Mouse (Mus musculus) kidney, postnatal 0 days (tissue): ENCODE measurements around the gene Keg1. TPM values are rescaled to one million over a fixed set of nuclear protein-coding genes. Genes with fewer than 3 reads are reported as not detected.
"Not testable (repeated sequence)": the region's sequence is repeated elsewhere in the genome, so short reads cannot be mapped to it uniquely, and the experiment has no call there.

ENCODE experiments used
- ATAC-seq: fragments of 200-750 bp; cut with Nextera tagmentation; replicated peaks from 2 replicates; pipeline ENCODE4 v1.8.0; 2017; ENCODE audit warnings: low read depth, moderate number of reproducible peaks, moderate TSS enrichment, moderate library complexity; ENCODE audit not compliant: low FRiP score
- DNase-seq: peaks from one replicate; pipeline ENCODE4 v3.0.0-alpha.2; 2016; ENCODE audit warnings: low spot score
- H3K27ac ChIP-seq: fragments of 300-500 bp; sonication (generic); 2 replicates; pipeline ENCODE4 v1.5.1; 2014; ENCODE audit warnings: mild to moderate bottlenecking
- H3K27me3 ChIP-seq: fragments of 300-500 bp; sonication (generic); 2 replicates; pipeline ENCODE4 v1.6.1; 2014; ENCODE audit warnings: low read length, mixed read lengths; ENCODE audit not compliant: insufficient read depth
- H3K36me3 ChIP-seq: fragments of 300-500 bp; sonication (generic); 2 replicates; pipeline ENCODE4 v1.6.1; 2014; ENCODE audit warnings: low read length, mixed read lengths; ENCODE audit not compliant: insufficient read depth
- H3K4me1 ChIP-seq: fragments of 300-500 bp; sonication (generic); replicated peaks from 2 replicates; pipeline ENCODE4 v1.6.1; 2014; ENCODE audit warnings: antibody characterized with exemption, low read length, mixed read lengths; ENCODE audit not compliant: insufficient read depth
- H3K4me2 ChIP-seq: fragments of 300-500 bp; sonication (generic); 2 replicates; pipeline ENCODE4 v1.6.1; 2014; ENCODE audit warnings: mild to moderate bottlenecking, low read length, moderate library complexity, mixed read lengths
- H3K4me3 ChIP-seq: fragments of 300-500 bp; sonication (generic); replicated peaks from 2 replicates; pipeline ENCODE4 v1.5.1; 2014; ENCODE audit warnings: low read depth, low read length
- H3K9ac ChIP-seq: fragments of 300-500 bp; sonication (generic); 2 replicates; pipeline ENCODE4 v1.6.1; 2014; ENCODE audit warnings: low read depth, low read length
- H3K9me3 ChIP-seq: fragments of 300-500 bp; sonication (generic); replicated peaks from 2 replicates; pipeline ENCODE4 v1.6.1; 2016; ENCODE audit warnings: low read length, inconsistent platforms, mixed read lengths
- CTCF ChIP-seq: IDR thresholded peaks from 2 replicates; pipeline ENCODE4 v1.5.1; 2016; ENCODE audit warnings: antibody characterized with exemption, low read depth, mild to moderate bottlenecking, moderate library complexity
- WGBS: fragments of 180-500 bp; shearing (Covaris S2); extraction: QIAGEN DNeasy Blood & Tissue Kit; methylation state at CpG from one replicate; pipeline ENCODE4 v1.1.7; 2014; 5-methylcytosine and 5-hydroxymethylcytosine counted together
- polyA plus RNA-seq: library from polyadenylated mRNA; unstranded; fragments of >200 nt; fragmentation: Nextera tagmentation; extraction: Ambion mirVana; gene quantifications from 2 replicates; pipeline ENCODE4 v1.2.1, GENCODE M21; 2015

The Keg1 gene
- polyA plus RNA-seq, 1 experiment from 2014 or later, result 140 TPM

DNA sequence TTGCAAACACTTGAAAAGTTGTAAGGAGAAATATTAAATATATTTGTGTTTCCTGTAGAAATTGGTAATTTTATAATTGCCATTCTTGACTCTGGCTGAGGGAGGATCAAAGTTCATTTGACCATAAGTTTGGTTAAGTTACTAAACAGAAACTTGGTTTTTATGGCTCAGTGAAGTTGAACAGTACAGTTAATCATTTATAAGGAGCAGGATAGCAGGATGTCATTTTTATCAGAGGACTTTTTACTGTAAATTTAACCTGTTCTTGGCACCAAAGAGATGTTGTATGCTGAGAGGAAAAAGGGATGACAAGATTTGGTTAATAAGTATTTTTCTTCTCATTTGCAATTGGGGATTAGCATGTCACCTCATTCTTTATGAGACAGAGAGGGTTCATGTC lies 10.9 kb upstream of the Keg1 start:
- H3K4me1 ChIP-seq, result no peaks in the 10 kb centered on the region
- H3K9me3 ChIP-seq, result no peaks in the 10 kb centered on the region
- no peak overlapping the region for H3K9ac ChIP-seq
- no peaks in the 10 kb centered on the region for H3K27me3 ChIP-seq
- H3K36me3 ChIP-seq, result no peaks in the 10 kb centered on the region
- DNase-seq (peak; percentile 19), ATAC-seq (no peak)
- TF ChIP-seq CTCF, result no peak
- H3K4me3 ChIP-seq, result no peak overlapping the region
- H3K4me2 ChIP-seq, result no peak overlapping the region
- H3K27ac ChIP-seq, result no peak overlapping the region

DNA sequence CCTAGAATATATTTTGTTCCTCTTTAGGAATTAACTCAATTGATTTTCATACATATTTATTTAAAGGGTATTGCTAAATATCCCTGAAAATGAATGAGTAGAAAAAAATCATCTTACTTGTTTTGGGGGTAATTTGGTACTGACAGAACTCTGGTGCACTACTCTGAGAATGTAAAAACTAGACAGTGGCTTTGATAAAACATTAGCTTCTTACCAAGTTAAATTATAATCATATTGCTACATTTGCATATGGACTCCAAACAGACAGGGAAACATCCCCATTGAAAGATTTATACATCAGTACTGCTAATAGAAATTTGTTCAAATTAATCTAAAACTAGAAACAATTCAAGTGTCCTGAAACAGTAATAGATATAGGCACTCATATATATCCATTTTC lies 10.4 kb upstream of the Keg1 start:
- H3K27ac ChIP-seq, result no peak overlapping the region
- no peak overlapping the region for H3K4me2 ChIP-seq
- DNase-seq (no peak), ATAC-seq (no peak)
- TF ChIP-seq CTCF, result no peak
- H3K9ac ChIP-seq, result no peak overlapping the region
- no peaks in the 10 kb centered on the region for H3K9me3 ChIP-seq
- no peak overlapping the region for H3K4me3 ChIP-seq
- no peaks in the 10 kb centered on the region for H3K36me3 ChIP-seq
- H3K4me1 ChIP-seq, result no peaks in the 10 kb centered on the region
- no peaks in the 10 kb centered on the region for H3K27me3 ChIP-seq

DNA sequence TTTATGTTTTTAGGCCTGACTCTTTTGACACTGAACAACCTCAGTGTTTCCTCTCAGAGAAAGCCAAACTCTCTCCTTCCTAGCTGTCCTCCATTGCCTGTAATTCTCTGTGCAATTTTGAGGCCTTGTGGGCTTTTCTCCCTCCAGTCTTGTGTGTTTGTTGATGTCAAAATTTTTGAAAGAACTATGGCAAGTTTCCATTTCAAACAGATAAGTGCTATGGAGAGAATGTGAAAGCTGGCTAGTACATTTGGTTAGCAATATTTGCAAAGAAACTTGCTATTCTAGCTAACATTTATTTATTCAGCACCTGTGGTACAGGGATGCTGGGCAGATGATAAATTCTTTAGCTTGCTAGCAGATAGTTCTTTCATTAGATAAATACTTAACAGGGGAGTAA lies 635 bp downstream of the Keg1 start:
- no peak for TF ChIP-seq CTCF
- no peaks in the 10 kb centered on the region for H3K9me3 ChIP-seq
- no peak for DNase-seq
- H3K36me3 ChIP-seq, result no peaks in the 10 kb centered on the region
- no peak overlapping the region for H3K27ac ChIP-seq
- H3K4me1 ChIP-seq, result no peaks in the 10 kb centered on the region
- no peaks in the 10 kb centered on the region for H3K27me3 ChIP-seq
- no peak overlapping the region for H3K9ac ChIP-seq
- H3K4me2 ChIP-seq, result peak overlapping the region; percentile 23; the same call in 1 of the 2 replicates
- no peak overlapping the region; the same call in 1 of the 2 replicates for H3K4me3 ChIP-seq
- no peak for ATAC-seq

DNA sequence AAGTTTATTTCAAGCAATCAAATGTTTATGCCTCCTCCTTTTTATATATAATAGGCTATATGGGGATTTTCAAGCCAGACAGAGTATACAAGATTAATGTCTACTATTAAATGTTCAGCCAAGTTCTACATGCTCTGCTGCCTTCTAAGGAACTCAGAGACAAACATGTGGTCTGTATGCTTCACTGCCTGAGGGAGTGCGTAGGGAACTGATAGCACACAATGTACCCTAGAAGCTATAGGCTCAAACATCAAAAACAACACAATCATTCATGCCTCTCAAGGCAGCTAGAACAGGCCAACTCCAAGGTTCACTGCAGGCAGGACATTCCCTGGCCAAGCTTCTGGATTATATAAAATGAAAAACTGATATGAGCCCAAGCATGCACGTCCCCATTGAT lies 12.9 kb downstream of the Keg1 start:
- Histone ChIP-seq H3K4me3 (no peak overlapping the region), H3K27ac (peak overlapping the region; percentile 50), H3K9me3 (no peaks in the 10 kb centered on the region), H3K9ac (no peak overlapping the region), H3K27me3 (no peaks in the 10 kb centered on the region), H3K36me3 (no peaks in the 10 kb centered on the region), H3K4me1 (no peaks in the 10 kb centered on the region), H3K4me2 (no peak overlapping the region)
- TF ChIP-seq CTCF, result no peak
- peak; percentile 91 for ATAC-seq
- 43% methylated on average over 2 of the region's 2 CpGs for WGBS
- peak; percentile 59 for DNase-seq

DNA sequence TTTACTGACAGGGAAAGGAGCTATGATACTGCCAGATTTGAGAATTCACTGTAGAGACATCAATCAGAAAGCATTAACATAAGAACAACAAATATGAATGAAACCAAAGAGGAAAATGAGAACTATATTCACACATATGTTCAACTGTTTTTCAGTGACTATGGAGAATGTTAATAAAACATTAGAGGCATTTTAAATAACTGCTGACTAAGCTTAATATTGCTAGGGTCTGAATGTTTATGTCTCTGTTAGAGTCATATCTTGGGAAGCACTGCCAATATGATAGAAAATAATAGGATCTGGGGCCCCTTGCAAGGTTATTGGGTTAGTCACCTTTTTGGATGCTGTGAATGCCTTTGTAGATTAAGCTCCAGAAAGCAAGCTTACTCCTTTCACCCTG lies 13.4 kb downstream of the Keg1 start:
- ATAC-seq, result no peak
- H3K4me3 ChIP-seq, result no peak overlapping the region
- H3K4me2 ChIP-seq, result no peak overlapping the region
- no peaks in the 10 kb centered on the region for H3K4me1 ChIP-seq
- H3K27ac ChIP-seq, result peak overlapping the region; percentile 50
- TF ChIP-seq CTCF, result no peak
- no peak overlapping the region for H3K9ac ChIP-seq
- H3K9me3 ChIP-seq, result no peaks in the 10 kb centered on the region
- DNase-seq, result no peak
- H3K27me3 ChIP-seq, result no peaks in the 10 kb centered on the region
- no peaks in the 10 kb centered on the region for H3K36me3 ChIP-seq

DNA sequence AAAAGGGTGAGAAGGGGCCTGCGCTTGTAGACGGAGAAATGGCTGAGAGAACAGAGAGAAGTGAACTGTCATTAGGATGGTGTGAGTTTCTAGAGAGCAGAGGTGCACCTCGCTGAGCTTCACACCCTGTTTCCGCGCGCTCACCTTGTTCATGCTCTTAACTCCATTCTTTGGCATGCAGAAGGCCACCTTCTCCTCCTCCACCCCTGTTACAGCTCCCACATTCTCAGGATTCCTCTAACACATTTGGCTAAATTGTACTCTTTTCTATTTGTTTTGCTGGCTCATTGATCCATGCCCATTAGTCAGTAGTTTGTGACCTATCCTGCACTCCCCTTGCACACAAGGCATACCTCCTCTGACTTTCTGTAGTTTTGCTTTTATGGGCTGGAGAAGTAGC lies 23.6 kb downstream of the Keg1 start:
- no peak for TF ChIP-seq CTCF
- Histone ChIP-seq H3K9me3 (no peaks in the 10 kb centered on the region), H3K36me3 (no peaks in the 10 kb centered on the region), H3K4me1 (no peaks in the 10 kb centered on the region), H3K4me3 (no peak overlapping the region), H3K27me3 (no peaks in the 10 kb centered on the region), H3K4me2 (no peak overlapping the region), H3K27ac (no peak overlapping the region), H3K9ac (no peak overlapping the region)
- DNase-seq (peak; percentile 41), ATAC-seq (peak; percentile 52; the same call in 1 of the 2 replicates)
- 51% methylated on average over 6 of the region's 6 CpGs for WGBS

DNA sequence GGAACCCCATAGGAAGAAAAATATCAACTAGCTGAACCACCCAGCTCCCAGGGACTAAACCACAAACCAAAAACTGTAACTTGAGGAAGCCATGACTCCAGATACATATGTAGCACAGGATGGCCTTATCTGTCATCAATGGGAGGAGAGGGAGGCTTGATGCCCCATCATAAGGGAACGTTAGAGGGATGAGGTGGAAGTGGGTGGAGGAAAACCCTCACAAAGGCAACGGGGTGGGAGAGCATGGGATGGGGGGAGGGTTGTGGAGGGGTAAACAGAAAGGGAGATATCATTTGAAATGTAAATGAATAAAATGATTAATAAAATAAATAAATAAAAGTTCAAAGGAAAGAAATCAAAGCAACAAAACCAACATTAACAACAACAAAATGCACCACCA lies 24.9 kb downstream of the Keg1 start:
- Histone ChIP-seq H3K9me3 (no peaks in the 10 kb centered on the region), H3K4me1 (no peaks in the 10 kb centered on the region), H3K9ac (no peak overlapping the region), H3K4me3 (no peak overlapping the region), H3K27ac (no peak overlapping the region), H3K36me3 (no peaks in the 10 kb centered on the region), H3K4me2 (no peak overlapping the region), H3K27me3 (no peaks in the 10 kb centered on the region)
- ATAC-seq (no peak), DNase-seq (no peak)
- no peak for TF ChIP-seq CTCF
- WGBS, result 45% methylated on average over 2 of the region's 2 CpGs

DNA sequence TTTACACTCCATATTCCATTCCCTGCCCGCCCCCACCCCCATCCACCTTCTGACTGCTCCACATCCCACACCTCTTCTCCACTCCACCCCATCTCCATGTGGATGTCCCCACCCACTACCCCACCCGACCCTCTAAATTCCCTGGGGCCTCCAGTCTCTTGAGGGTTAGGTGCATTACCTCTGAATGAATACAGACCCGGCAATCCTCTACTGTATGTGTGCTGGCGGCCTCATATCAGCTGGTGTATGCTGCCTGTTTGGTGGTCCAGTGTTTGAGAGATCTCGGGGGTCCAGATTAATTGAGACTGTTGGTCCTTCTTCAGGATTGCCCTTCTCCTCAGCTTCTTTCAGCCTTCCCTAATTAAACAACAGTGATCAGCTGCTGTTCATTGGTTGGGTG lies 25.3 kb downstream of the Keg1 start:
- H3K27me3 ChIP-seq, H3K4me3 ChIP-seq, H3K27ac ChIP-seq, H3K9me3 ChIP-seq, H3K36me3 ChIP-seq, H3K4me1 ChIP-seq, DNase-seq, H3K4me2 ChIP-seq, H3K9ac ChIP-seq, ATAC-seq: not testable (repeated sequence)
- 91% methylated on average over 5 of the region's 5 CpGs for WGBS

DNA sequence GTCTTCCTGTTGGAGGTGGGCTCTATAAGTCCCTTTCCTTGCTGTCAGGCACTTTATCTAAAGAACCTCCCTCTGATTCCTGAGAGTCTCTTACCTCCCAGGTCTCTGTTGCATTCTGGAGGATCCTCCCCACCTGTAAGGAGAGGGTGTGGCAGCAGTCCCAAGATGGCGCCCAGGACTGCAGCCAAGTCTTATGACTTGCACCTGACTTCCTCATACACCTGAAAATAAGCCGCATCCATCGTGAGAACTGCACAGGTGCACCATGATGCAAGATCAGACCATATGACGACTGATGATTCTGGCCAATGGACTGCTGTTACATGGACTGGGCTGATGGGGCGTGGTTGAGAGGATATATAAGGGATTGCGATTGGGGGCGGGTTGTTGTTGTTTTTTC lies 26.0 kb downstream of the Keg1 start:
- H3K9ac ChIP-seq, H3K9me3 ChIP-seq, ATAC-seq, DNase-seq, H3K4me3 ChIP-seq, H3K4me1 ChIP-seq, H3K36me3 ChIP-seq, H3K4me2 ChIP-seq, H3K27me3 ChIP-seq, H3K27ac ChIP-seq: not testable (repeated sequence)
- 93% methylated on average over 7 of the region's 7 CpGs for WGBS
